Mouse (Mus musculus) testis, adult 2 months (tissue): ENCODE results near the gene Asap3.

Experiments used
- CTCF ChIP-seq: fragments of 200-500 bp; IDR thresholded peaks from 2 replicates; pipeline ENCODE4 v1.5.1; 2012; ENCODE audit warnings: low read depth, mild to moderate bottlenecking, inconsistent platforms, low read length, moderate library complexity; ENCODE audit not compliant: control insufficient read depth, insufficient read depth, insufficient replicate concordance
- POLR2A ChIP-seq: fragments of 200-500 bp; IDR thresholded peaks from 2 replicates; pipeline ENCODE4 v1.6.1; 2012; ENCODE audit warnings: low read depth, mild to moderate bottlenecking, inconsistent platforms, low read length, moderate library complexity; ENCODE audit not compliant: control insufficient read depth

DNA sequence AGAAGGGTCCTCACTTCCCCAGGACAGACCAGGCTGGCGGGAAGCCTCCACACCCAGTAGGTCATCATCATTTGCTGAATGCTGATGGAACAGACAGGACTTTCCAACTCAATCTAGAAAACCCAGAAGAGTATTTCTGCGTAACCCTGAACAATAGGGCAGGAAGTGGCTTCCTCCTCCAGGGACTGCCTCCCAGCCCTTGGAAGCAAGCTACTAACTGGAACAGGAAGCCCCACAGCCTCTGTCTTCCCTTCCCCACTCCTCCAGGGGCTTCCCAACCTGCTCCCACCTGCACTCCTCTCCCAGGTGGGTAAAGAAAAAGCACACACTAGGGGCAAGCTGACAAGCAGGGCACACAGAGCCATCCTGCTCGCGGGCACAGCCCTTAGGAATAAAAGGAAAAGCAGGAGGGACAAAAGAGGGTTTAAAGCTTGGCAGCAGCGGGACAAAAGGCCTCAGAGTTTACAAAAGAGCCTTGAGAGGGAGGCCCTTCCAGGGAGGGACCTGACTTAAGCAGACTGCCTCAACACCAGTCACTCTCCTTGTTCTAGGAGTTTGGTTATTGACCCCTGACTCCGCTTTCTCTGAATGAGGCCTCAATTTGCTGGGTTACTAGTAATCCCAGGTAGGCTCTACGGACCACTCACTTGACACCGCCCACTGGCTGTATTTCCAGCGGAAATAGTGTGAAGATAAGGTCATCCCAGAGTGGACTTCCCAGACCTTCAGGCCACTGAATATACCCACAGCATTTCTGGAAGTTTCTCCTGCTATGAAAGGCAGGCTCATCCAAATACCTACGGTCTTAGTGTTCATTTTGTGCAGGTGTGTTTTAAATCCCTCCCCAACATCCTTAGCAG, 76.7 kb downstream of the Asap3 start:
- TF ChIP-seq CTCF, result no peak
- no peak for TF ChIP-seq POLR2A
